Comparison of ENCODE assay signal across 8 mouse cellular contexts in genomic region chr4:40142743-40143532, GRCm38 (mm10). TPM values are rescaled to one million over a fixed set of nuclear protein-coding genes. Genes with fewer than 3 reads are reported as not detected.
DNase-seq lines count a peak whose midpoint lies in the region; ATAC-seq lines count a peak whose summit lies in the region.

Gene Aco1, plus strand, starts transcription at chr4:40143081.

- H3K9ac ChIP-seq in heart, embryonic 13.5 days = peak within 1 kb of the TSS; percentile 86
- peak within 1 kb of the TSS; percentile 80 for H3K9ac ChIP-seq in liver, embryonic 12.5 days
- peak within 1 kb of the TSS; percentile 63 for H3K9ac ChIP-seq in stomach, embryonic 15.5 days

- H3K27ac ChIP-seq in brown adipose tissue, adult 24 weeks (replicated peaks; ENCODE audit: low read depth, low read length) = peak within 1 kb of the TSS; percentile 94
- H3K27ac ChIP-seq in heart, embryonic 13.5 days (replicated peaks) = peak within 1 kb of the TSS; percentile 88
- peak within 1 kb of the TSS; percentile 86 for H3K27ac ChIP-seq in liver, embryonic 12.5 days
- peak within 1 kb of the TSS; percentile 97 for H3K27ac ChIP-seq in stomach, embryonic 15.5 days

- peaks cover 6% of the 10 kb centered on the region for H3K4me1 ChIP-seq in brown adipose tissue, adult 24 weeks (ENCODE audit: control insufficient read depth, insufficient read depth, insufficient read length, low read length)
- peaks cover 23% of the 10 kb centered on the region for H3K4me1 ChIP-seq in heart, embryonic 13.5 days
- H3K4me1 ChIP-seq in liver, embryonic 12.5 days = peaks cover 44% of the 10 kb centered on the region
- peaks cover 12% of the 10 kb centered on the region; the same call in 1 of the 2 replicates for H3K4me1 ChIP-seq in stomach, embryonic 15.5 days

- no peaks in the 10 kb centered on the region for H3K27me3 ChIP-seq in heart, embryonic 13.5 days (replicated peaks)
- no peaks in the 10 kb centered on the region for H3K27me3 ChIP-seq in liver, embryonic 12.5 days (replicated peaks)
- H3K27me3 ChIP-seq in stomach, embryonic 15.5 days (replicated peaks) = no peaks in the 10 kb centered on the region

- peak within 1 kb of the TSS; percentile 87 for H3K4me2 ChIP-seq in heart, embryonic 13.5 days
- peak within 1 kb of the TSS; percentile 90 for H3K4me2 ChIP-seq in liver, embryonic 12.5 days
- peak within 1 kb of the TSS; percentile 73 for H3K4me2 ChIP-seq in stomach, embryonic 15.5 days

- WGBS in heart, embryonic 13.5 days = under 1% methylated on average over 46 of the region's 46 CpGs
- 2% methylated on average over 46 of the region's 46 CpGs for WGBS in liver, embryonic 12.5 days (ENCODE audit: insufficient replicate concordance)
- under 1% methylated on average over 46 of the region's 46 CpGs for WGBS in stomach, embryonic 15.5 days

- H3K4me3 ChIP-seq in brown adipose tissue, adult 24 weeks (ENCODE audit: insufficient read depth, low read depth, low read length) = peak within 1 kb of the TSS; percentile 83
- H3K4me3 ChIP-seq in heart, embryonic 13.5 days = peak within 1 kb of the TSS; percentile 76
- H3K4me3 ChIP-seq in liver, embryonic 12.5 days = peak within 1 kb of the TSS; percentile 76
- peak within 1 kb of the TSS; percentile 83 for H3K4me3 ChIP-seq in stomach, embryonic 15.5 days (replicated peaks)

- peak; percentile 97 for DNase-seq in CD4-positive, CD25-positive, alpha-beta regulatory T cell, adult 2 months (ENCODE audit: low read depth, low spot score)
- peak; percentile 63 for DNase-seq in fat pad, adult 2 months (ENCODE audit: extremely low read depth, low read depth, low spot score)
- DNase-seq in kidney, postnatal 10 days = peak; percentile 97
- DNase-seq in natural killer cell, adult 2 months (ENCODE audit: low spot score in 2 of 2) = peak; percentile 95 to 96

- peak; percentile 94 for ATAC-seq in heart, embryonic 13.5 days (ENCODE audit: extremely low read depth, insufficient number of reproducible peaks, low FRiP score, low TSS enrichment)
- peak; percentile 94 for ATAC-seq in liver, embryonic 12.5 days
- peak; percentile 96 for ATAC-seq in stomach, embryonic 15.5 days (ENCODE audit: insufficient read depth, low FRiP score, low read depth)

- H3K36me3 ChIP-seq in heart, embryonic 13.5 days = 0 out of 2 replicates have a peak, but pooled peaks cover 5% of the 10 kb centered on the region
- 0 out of 2 replicates have a peak, but pooled peaks cover 3% of the 10 kb centered on the region for H3K36me3 ChIP-seq in liver, embryonic 12.5 days
- no peaks in the 10 kb centered on the region for H3K36me3 ChIP-seq in stomach, embryonic 15.5 days

- no peaks in the 10 kb centered on the region for H3K9me3 ChIP-seq in heart, embryonic 13.5 days
- H3K9me3 ChIP-seq in liver, embryonic 12.5 days (replicated peaks) = no peaks in the 10 kb centered on the region
- H3K9me3 ChIP-seq in stomach, embryonic 15.5 days = no peaks in the 10 kb centered on the region

RNA-seq across cellular contexts. Expression of gene Aco1, which starts in this region (rescaled TPM):
- polyA plus RNA-seq in brown adipose tissue, adult 24 weeks (2012; ENCODE audit: insufficient read depth, insufficient read length, missing spikeins) = 101 and 105 TPM in 2 replicates
- 27.0 and 29.4 TPM in 2 replicates for polyA plus RNA-seq in heart, embryonic 13.5 days (2015; fragmentation: Nextera tagmentation; extraction: Ambion mirVana)
- polyA plus RNA-seq in liver, embryonic 12.5 days (2016; fragmentation: Nextera tagmentation; extraction: Ambion mirVana) = 26.9 and 27.5 TPM in 2 replicates
- polyA plus RNA-seq in stomach, embryonic 15.5 days (2015; fragmentation: Nextera tagmentation; extraction: Ambion mirVana) = 55.0 and 64.9 TPM in 2 replicates

Comparison
In these comparisons a context has a peak if more than half of its experiments do, and no peak if none do; other contexts are left out.
1. Peak in every context shown above with its lines: DNase-seq, ATAC-seq, H3K4me3 ChIP-seq and H3K27ac ChIP-seq.